In the genomic region with DNA sequence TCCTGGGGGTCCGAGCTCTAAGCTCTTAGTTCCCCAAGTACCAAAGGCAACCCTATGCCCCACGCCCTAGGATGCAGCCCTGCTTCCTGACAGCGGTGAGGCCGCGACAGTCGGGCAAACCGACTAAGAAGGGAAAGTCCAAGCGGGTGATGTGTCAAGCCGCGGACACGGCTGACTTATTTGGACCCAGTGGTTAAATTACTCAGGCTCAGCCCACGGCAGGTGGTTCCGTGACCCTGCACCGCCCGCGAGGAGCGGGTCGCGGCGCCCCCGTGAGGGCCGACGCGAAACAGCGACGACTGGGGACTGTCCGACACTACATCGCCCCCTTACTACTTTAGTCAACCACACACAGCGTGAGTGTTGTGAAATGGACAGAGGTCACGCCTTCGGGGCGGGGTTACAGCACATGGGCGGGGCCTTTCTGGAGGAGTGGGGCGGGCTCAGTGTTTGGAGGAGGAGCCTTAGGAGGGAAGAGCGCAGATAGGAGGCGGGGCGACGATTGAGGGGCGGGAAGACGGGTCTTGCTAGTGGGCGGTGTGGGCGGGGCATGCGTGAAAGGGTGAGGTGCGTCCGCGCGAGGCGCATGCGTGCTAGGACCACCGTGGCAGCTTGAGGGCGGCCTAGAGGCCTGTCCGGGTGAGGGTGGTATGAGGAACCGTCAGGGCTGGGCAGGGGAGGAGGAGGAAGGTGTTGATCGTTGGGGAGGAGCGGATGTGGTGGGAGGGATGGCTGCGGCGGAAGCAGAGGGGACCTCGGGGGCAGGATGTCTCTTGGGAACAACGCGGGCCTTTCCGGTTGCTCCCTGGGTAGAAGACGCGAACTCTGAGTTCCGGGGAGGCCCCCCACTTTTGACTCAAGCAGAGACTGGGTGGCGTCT, we compare ENCODE assay signal across 8 mouse cellular contexts. TPM values are rescaled to one million over a fixed set of nuclear protein-coding genes. Genes with fewer than 3 reads are reported as not detected.
A peak's percentile ranks its signal among the peaks of the same experiment; 100 is the strongest.
DNase-seq lines count a peak whose midpoint lies in the region; ATAC-seq and TF ChIP-seq lines count a peak whose summit lies in the region.

Gene Amz2, plus strand, starts transcription at position 555 of the 880 bp plus-strand sequence.

- DNase-seq in c-Kit-positive CD71-positive TER-119-positive erythroid progenitor cells, embryonic 14.5 days (ENCODE audit: low spot score): peak; percentile 100
- DNase-seq in heart, postnatal 0 days (ENCODE audit: low spot score): peak; percentile 99
- DNase-seq in kidney, postnatal 4 days: peak; percentile 100

- no peak for TF ChIP-seq CTCF in E14TG2a.4 (conservative IDR thresholded peaks at IDR 0.05; ENCODE audit: low read length)
- TF ChIP-seq CTCF in heart, postnatal 0 days (IDR thresholded peaks at IDR 0.05; ENCODE audit: low read depth): peak; percentile 78
- peak; percentile 58; the same call in 1 of the 2 replicates for TF ChIP-seq CTCF in testis, adult 2 months (IDR thresholded peaks at IDR 0.05; ENCODE audit: control insufficient read depth, insufficient read depth, insufficient replicate concordance, low read depth, low read length)

- ATAC-seq in forebrain, embryonic 12.5 days (ENCODE audit: low FRiP score): peak; percentile 97
- ATAC-seq in heart, postnatal 0 days (ENCODE audit: insufficient read depth, low read depth): peak; percentile 96
- ATAC-seq in liver, embryonic 16.5 days (ENCODE audit: low read depth): peak; percentile 93
- ATAC-seq in neural tube, embryonic 13.5 days (ENCODE audit: low read depth): peak; percentile 96

- peak within 1 kb of the TSS; percentile 88 for H3K4me3 ChIP-seq in E14TG2a.4 (replicated peaks; ENCODE audit: low read length)
- H3K4me3 ChIP-seq in forebrain, embryonic 12.5 days (replicated peaks): peak within 1 kb of the TSS; percentile 62
- H3K4me3 ChIP-seq in heart, postnatal 0 days (ENCODE audit: low read depth, low read length): peak within 1 kb of the TSS; percentile 71
- H3K4me3 ChIP-seq in liver, embryonic 16.5 days (ENCODE audit: low read depth, low read length): peak within 1 kb of the TSS; percentile 81
- peak within 1 kb of the TSS; percentile 67 for H3K4me3 ChIP-seq in neural tube, embryonic 13.5 days
- peak within 1 kb of the TSS; percentile 97 for H3K4me3 ChIP-seq in testis, adult 2 months (ENCODE audit: control insufficient read depth, low read depth, low read length)

- peaks cover 22% of the 10 kb centered on the region for H3K36me3 ChIP-seq in E14TG2a.4 (ENCODE audit: insufficient read depth, low read length)
- peaks cover 21% of the 10 kb centered on the region for H3K36me3 ChIP-seq in forebrain, embryonic 12.5 days (replicated peaks)
- peaks cover 19% of the 10 kb centered on the region for H3K36me3 ChIP-seq in heart, postnatal 0 days (replicated peaks; ENCODE audit: control insufficient read depth, insufficient read depth, low read length)
- peaks cover 2% of the 10 kb centered on the region; the same call in 1 of the 2 replicates for H3K36me3 ChIP-seq in liver, embryonic 16.5 days (ENCODE audit: control insufficient read depth, insufficient read depth)
- H3K36me3 ChIP-seq in neural tube, embryonic 13.5 days: peaks cover 23% of the 10 kb centered on the region
- peaks cover under 1% of the 10 kb centered on the region for H3K36me3 ChIP-seq in testis, adult 2 months (ENCODE audit: control insufficient read depth, insufficient read depth, low read length)

- peak within 1 kb of the TSS; percentile 75 for H3K9ac ChIP-seq in forebrain, embryonic 12.5 days
- peak within 1 kb of the TSS; percentile 63 for H3K9ac ChIP-seq in heart, postnatal 0 days (replicated peaks; ENCODE audit: low read depth, low read length)
- peak within 1 kb of the TSS; percentile 74 for H3K9ac ChIP-seq in liver, embryonic 16.5 days (ENCODE audit: low read depth, low read length)
- H3K9ac ChIP-seq in neural tube, embryonic 13.5 days: peak within 1 kb of the TSS; percentile 84

- under 1% methylated on average over 65 of the region's 65 CpGs for WGBS in forebrain, embryonic 12.5 days
- 1% methylated on average over 65 of the region's 65 CpGs for WGBS in heart, postnatal 0 days
- WGBS in liver, embryonic 16.5 days (ENCODE audit: insufficient replicate concordance): under 1% methylated on average over 65 of the region's 65 CpGs
- 1% methylated on average over 64 of the region's 65 CpGs for WGBS in neural tube, embryonic 13.5 days

- H3K27me3 ChIP-seq in E14TG2a.4 (ENCODE audit: insufficient read depth, low read length): no peaks in the 10 kb centered on the region
- no peaks in the 10 kb centered on the region for H3K27me3 ChIP-seq in forebrain, embryonic 12.5 days
- no peaks in the 10 kb centered on the region for H3K27me3 ChIP-seq in heart, postnatal 0 days (ENCODE audit: control insufficient read depth, insufficient read depth, low read length)
- no peaks in the 10 kb centered on the region for H3K27me3 ChIP-seq in liver, embryonic 16.5 days (ENCODE audit: control insufficient read depth, insufficient read depth, low read depth, low read length)
- no peaks in the 10 kb centered on the region for H3K27me3 ChIP-seq in neural tube, embryonic 13.5 days
- H3K27me3 ChIP-seq in testis, adult 2 months (ENCODE audit: control insufficient read depth, insufficient read depth, low read length): no peaks in the 10 kb centered on the region

- peaks cover 19% of the 10 kb centered on the region for H3K4me1 ChIP-seq in E14TG2a.4 (replicated peaks; ENCODE audit: low read depth, low read length)
- peaks cover 10% of the 10 kb centered on the region for H3K4me1 ChIP-seq in forebrain, embryonic 12.5 days
- H3K4me1 ChIP-seq in heart, postnatal 0 days (ENCODE audit: control insufficient read depth, insufficient read depth): peaks cover 3% of the 10 kb centered on the region; the same call in 1 of the 2 replicates
- H3K4me1 ChIP-seq in liver, embryonic 16.5 days (ENCODE audit: control insufficient read depth, low read depth, low read length): peaks cover 22% of the 10 kb centered on the region
- peaks cover 12% of the 10 kb centered on the region for H3K4me1 ChIP-seq in neural tube, embryonic 13.5 days (replicated peaks)
- peaks cover 3% of the 10 kb centered on the region; the same call in 1 of the 2 replicates for H3K4me1 ChIP-seq in testis, adult 2 months (ENCODE audit: control insufficient read depth, insufficient read depth, low read length)

- TF ChIP-seq EP300 in heart, postnatal 0 days (IDR thresholded peaks at IDR 0.05; ENCODE audit: low read depth): no peak

- peaks cover 6% of the 10 kb centered on the region for H3K9me3 ChIP-seq in E14TG2a.4 (ENCODE audit: low read length)
- peaks cover 5% of the 10 kb centered on the region for H3K9me3 ChIP-seq in forebrain, embryonic 12.5 days
- peaks cover 5% of the 10 kb centered on the region; the same call in 1 of the 2 replicates for H3K9me3 ChIP-seq in heart, postnatal 0 days (replicated peaks; ENCODE audit: control insufficient read depth, low read length)
- 0 out of 2 replicates have a peak, but pooled peaks cover 2% of the 10 kb centered on the region for H3K9me3 ChIP-seq in liver, embryonic 16.5 days (replicated peaks; ENCODE audit: control insufficient read depth, low read length)
- 0 out of 2 replicates have a peak, but pooled peaks cover 6% of the 10 kb centered on the region for H3K9me3 ChIP-seq in neural tube, embryonic 13.5 days

- peak; percentile 99 for TF ChIP-seq POLR2A in testis, adult 2 months (IDR thresholded peaks at IDR 0.05; ENCODE audit: control insufficient read depth, low read depth, low read length)

- H3K4me2 ChIP-seq in forebrain, embryonic 12.5 days: peak within 1 kb of the TSS; percentile 67
- peak within 1 kb of the TSS; percentile 72 for H3K4me2 ChIP-seq in heart, postnatal 0 days (ENCODE audit: low read depth, low read length)
- peak within 1 kb of the TSS; percentile 82 for H3K4me2 ChIP-seq in liver, embryonic 16.5 days (ENCODE audit: low read depth, low read length)
- H3K4me2 ChIP-seq in neural tube, embryonic 13.5 days: peak within 1 kb of the TSS; percentile 68

- H3K27ac ChIP-seq in forebrain, embryonic 12.5 days: peak within 1 kb of the TSS; percentile 89
- H3K27ac ChIP-seq in heart, postnatal 0 days (ENCODE audit: low read depth): peak within 1 kb of the TSS; percentile 90
- peak within 1 kb of the TSS; percentile 90 for H3K27ac ChIP-seq in liver, embryonic 16.5 days (ENCODE audit: low read length)
- H3K27ac ChIP-seq in neural tube, embryonic 13.5 days (replicated peaks): peak within 1 kb of the TSS; percentile 90
- peak within 1 kb of the TSS; percentile 84 for H3K27ac ChIP-seq in testis, adult 2 months (ENCODE audit: control insufficient read depth, insufficient read depth, low read depth, low read length)

RNA-seq across cellular contexts. Expression of gene Amz2, which starts in this region (rescaled TPM):
- 46.9 and 50.2 TPM in 2 replicates for polyA plus RNA-seq in forebrain, embryonic 12.5 days (2016; fragmentation: Nextera tagmentation; extraction: Ambion mirVana)
- total RNA-seq in heart, postnatal 0 days (2014; rRNA removed; ENCODE audit: low replicate concordance): 36.9 and 65.6 TPM in 2 replicates
- 33.7 and 36.2 TPM in 2 replicates for polyA plus RNA-seq in heart, postnatal 0 days (2015; fragmentation: Nextera tagmentation; extraction: Ambion mirVana)
- 10.1 and 11.4 TPM in 2 replicates for polyA plus RNA-seq in liver, embryonic 16.5 days (2015; fragmentation: Nextera tagmentation; extraction: Ambion mirVana)
- polyA plus RNA-seq in neural tube, embryonic 13.5 days (2015; fragmentation: Nextera tagmentation; extraction: Ambion mirVana): 49.1 and 61.1 TPM in 2 replicates
- polyA plus RNA-seq in testis, adult 2 months (2012; rRNA removed): 353 and 458 TPM in 2 replicates

Comparison
In these comparisons a context has a peak if more than half of its experiments do, and no peak if none do; other contexts are left out.
1. Peak in every context shown above with its lines: DNase-seq, ATAC-seq, H3K4me3 ChIP-seq and H3K27ac ChIP-seq.